Mouse (Mus musculus): ENCODE data around the gene Anp32e.
"Not testable (repeated sequence)": the region's sequence is repeated elsewhere in the genome, so short reads cannot be mapped to it uniquely, and the experiment has no call there.

Gene Anp32e

DNA sequence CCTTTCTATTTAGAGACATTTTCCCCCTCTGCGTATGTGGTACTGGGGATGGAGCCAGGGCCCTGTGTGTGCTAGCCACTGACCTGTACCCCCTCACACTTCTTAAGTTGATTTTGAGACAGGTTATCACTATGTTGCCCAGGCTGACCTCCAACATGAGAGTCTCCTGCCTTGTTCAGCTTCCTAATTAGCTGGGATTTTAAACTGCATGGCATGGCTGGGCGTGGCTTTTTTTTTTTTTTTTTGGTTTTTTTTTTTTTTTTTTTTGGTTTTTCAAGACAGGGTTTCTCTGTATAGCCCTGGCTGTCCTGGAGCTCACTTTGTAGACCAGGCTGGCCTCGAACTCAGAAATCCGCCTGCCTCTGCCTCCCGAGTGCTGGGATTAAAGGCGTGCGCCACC is 48.5 kb downstream of the Anp32e start:
- DNase-seq: not testable (repeated sequence)

GRCm38 (mm10) chr3:95978265-95978664 is 49.2 kb downstream of the Anp32e start:
- DNase-seq: no peak

GRCm38 (mm10) chr3:95980276-95980970 is 51.4 kb downstream of the Anp32e start:
- no peak for DNase-seq

DNA sequence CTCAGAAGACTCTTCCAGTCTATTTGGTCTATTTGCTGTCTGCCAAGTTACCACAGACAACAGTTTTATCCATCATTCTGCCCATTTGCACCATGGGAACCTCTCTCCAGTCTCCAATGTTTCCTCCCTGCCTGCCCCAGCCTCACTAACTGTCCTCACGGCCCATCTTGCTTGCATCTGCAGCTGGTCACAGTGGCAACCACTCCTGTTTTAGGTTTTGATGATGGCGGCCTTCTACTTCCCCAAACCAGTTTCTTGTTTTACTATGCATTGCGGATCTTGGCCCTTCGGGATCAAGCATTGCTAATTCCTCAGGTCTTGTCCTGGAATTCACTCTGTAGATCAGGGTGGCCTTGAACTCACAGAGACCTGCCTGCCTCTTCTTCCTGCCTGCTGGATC is 53.1 kb downstream of the Anp32e start:
- no peak for DNase-seq

DNA sequence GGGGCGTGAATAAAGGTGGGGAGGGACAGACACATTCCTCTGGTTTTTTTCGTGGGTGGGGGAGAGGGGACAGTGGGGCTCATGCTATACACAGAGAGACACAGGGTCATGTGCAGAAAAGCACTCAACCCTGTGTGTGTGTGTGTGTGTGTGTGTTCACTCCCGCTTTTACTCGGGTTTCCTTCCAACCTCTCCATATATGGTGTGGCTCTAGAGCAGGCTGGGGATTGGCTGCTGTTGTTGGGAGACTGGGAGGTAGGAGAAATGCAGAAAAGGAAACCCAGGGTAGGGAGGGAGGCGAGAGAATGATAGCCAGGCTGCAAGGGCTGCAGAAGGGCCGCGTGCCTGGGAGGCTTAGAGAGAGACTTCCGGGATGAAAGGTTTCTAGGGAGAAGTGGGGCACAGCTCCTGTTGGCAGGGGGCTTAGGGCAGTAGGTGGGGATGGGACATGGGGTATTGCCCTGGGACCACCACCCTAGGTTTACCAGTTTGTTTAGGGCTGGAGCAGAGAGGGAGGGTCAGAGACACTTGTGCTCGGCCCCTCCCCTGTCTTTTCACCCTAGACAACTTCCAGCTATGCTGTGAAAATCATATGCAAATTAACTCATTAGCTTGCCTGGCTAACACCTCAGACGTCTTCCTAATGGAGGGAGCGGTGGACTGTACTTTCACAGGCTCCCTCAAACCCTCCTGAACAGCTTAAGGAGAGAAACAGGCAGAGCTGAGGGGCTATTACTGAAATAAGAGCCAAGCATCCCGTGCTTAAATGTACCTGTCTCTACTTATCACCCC is 56.4 kb downstream of the Anp32e start:
- DNase-seq: peak; percentile 65 to 75

DNA sequence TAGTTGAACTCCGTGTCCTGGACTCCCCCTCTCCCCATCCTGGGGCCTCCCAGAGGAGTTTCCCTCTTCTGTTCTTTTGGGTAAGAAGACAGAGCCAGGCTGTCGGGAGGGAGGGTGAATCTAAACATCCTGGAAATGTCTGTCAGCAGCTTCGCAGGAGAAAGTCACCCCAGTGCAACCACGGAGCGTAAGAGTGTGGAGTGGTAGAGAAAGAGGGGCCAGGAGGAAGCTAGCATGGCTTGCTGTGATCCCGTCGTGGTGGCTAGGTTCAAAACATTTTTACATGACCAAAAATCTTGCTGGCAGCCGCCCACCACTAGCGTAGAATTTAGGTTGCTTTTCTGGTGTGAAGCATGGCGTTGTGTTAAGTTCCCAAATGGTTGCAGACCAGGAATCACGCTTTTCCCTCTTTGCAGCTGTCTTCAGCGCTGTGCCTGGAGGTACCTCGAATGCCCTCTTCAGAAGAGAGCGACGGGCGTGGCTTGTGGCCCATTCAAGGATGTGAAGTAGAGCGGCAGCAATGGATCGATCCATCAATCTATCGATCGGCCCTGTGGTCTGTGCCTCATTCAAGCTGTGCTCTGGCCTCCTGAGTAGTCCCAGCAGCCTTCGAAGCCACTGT is 57.1 kb downstream of the Anp32e start:
- DNase-seq: peak; percentile 35 to 46

DNA sequence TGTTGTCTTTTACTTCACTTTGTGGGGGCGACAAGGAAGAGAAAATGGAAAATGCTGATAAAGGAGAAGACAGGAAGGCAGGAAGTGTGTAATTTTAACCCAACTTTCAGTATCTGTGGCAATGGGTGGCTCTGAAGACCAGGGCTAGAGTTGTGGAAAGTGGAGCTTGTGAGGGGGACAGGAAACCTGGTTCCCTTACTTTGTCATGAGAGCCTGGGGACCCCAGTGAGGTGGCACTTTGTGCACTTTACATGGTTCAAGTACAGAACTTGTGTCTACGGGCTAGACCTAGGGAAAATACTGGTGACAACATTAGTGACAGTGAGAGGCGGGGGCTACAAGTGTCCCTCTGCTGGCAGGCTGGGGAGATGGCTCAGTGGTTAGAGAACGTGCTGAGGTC is 57.9 kb downstream of the Anp32e start:
- no peak for DNase-seq

GRCm38 (mm10) chr3:95987386-95988110 is 58.5 kb downstream of the Anp32e start:
- no peak for DNase-seq

GRCm38 (mm10) chr3:95988138-95988537 is 59.1 kb downstream of the Anp32e start:
- no peak for DNase-seq

DNA sequence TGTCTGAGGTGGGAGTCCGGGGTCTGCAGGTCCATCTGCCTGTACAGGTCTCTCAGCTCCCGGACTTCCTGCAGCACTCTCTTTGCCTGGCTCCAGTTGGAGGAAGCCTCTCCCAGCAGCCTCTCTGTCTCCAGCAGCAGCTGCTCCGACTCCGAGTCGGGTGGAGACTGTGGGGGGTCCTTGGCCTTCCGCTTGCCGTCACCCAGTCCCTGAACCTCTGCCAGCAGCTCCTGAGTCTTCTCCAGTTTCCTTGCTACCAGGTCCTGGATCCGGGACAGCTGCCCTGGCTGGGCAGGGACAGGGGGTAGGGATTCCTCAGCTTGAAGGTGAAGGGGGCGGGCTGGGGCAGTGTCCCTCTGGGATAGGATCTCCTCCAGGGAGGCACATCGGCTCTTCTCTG is 59.9 kb downstream of the Anp32e start:
- peak; percentile 76 to 85 for DNase-seq

GRCm38 (mm10) chr3:95990413-95990941 is 61.4 kb downstream of the Anp32e start:
- DNase-seq: no peak

GRCm38 (mm10) chr3:95992990-95993603 is 64.1 kb downstream of the Anp32e start:
- DNase-seq: no peak

DNA sequence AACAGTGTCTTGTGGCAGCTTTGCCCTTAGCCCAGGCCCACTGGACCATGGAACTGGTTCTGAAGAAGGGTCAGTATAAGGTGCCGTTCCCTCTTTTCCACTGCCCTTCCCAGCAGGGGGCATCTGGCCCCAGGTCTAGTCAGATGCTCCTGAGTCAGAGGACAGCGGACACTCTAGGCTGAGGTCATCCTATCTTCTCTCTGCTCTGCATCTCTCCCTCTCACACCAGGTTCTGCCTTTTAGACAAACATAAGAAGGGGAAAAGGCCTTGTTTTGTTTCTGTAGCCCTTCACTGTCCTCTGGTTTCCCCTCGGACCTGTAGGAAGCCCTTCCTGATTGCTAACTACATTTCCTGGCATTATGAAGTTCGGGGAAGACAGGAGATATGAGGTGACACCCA is 64.8 kb downstream of the Anp32e start:
- DNase-seq: peak; percentile 75 to 84

DNA sequence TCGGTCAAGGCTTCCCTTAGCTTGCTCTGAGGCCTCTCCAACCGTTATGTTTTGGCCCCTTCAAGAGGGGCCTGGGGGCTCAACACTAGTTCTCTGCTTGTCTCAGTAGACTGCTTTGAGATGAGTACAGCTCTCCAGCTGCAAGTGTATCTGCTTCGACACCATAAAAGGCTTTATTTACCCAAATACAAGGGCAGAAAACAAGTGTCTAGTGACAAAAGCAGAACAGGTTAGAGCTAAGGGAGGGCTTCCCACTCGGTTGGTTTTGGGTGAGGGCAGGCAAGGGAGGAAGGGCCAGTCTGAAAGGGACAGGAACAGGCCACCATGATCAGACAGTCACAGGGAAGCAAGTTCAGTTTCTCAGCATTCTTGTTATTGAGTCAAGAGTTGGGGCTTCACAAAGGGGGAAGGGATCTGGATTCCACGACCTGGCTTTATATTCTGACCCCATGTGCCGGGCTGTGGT is 65.4 kb downstream of the Anp32e start:
- DNase-seq: peak; percentile 50 to 60

DNA sequence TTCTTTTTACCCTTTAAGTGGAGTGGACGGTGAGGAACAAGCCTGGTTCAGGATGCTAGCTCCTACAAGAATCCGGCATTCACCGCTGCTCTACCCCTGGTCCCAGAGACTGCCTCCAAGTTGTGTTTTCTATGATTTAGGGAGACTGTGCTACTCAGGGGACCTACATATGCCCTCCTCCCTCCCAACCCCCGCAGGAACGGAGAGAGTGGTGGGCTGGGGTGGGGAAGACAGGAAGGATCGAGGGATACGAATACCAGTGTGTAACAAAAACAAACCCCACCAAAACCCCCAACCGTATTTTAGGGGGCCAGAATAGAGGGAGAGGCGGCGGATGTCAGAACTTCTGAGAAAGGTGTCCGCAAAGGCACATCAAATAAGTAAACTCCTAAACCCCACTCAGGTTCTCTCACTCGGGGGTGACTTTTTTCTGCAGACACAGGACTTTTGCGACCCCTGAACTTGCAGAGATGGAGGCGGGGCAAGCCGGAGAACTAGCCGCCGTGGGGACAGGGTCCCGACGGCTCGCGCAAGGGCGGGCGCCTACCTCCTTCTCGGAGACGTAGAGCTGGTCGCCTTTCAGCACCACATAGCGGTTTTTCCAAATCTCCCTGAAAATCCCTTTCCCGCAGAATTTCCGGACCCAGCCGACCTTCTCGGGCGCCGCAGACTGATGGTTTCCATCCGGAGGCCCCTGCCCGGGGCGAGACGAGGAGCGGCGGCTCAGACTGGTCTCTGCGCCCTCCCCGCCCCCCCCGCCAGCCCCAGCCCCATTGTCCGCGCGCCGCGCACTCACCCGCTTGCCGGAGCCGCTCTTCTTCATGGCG is 66.1 kb downstream of the Anp32e start:
- DNase-seq: peak; percentile 47 to 78

- DNase-seq: peak; percentile 80 to 88
These were observed 66.9 kb downstream of the Anp32e start, which contains the start of gene Plekho1 for GRCm38 (mm10) chr3:95995802-95996428. Plekho1 (minus strand) TSS chr3:95996001.

- no peak for DNase-seq
These were observed 67.5 kb downstream of the Anp32e start for GRCm38 (mm10) chr3:95996451-95997073.

Data from cerebellum, postnatal 25 days (tissue).